Mouse (Mus musculus): Measurements from ENCODE around the gene Sorcs2. TPM values are rescaled to one million over a fixed set of nuclear protein-coding genes. Genes with fewer than 3 reads are reported as not detected.

Gene Sorcs2
- total and polyA plus RNA-seq, 3 experiments, result 0.42 to 1.6 (median 0.46) TPM

GRCm38 (mm10) chr5:36313353-36314079 is 84.4 kb downstream of the Sorcs2 start:
- no peak for DNase-seq (ENCODE audit: extremely low read depth)
- dilution Hi-C loops (cut with MboI; ENCODE audit: extremely low pct_ligation_motif_present, extremely low pct_unique_long_range_greater_than_20kb, low sequenced_read_pairs) (no loop called here), in situ Hi-C loops (cut with MboI; ENCODE audit: low pct_ligation_motif_present, low pct_unique_long_range_greater_than_20kb, low sequenced_read_pairs) (no loop called here)
- no peaks in the 10 kb centered on the region for H3K9me3 ChIP-seq (replicated peaks; ENCODE audit: low read length)
- H3K4me3 ChIP-seq (replicated peaks in 1 of 3; ENCODE audit: low read depth in 2 of 3, low read length in 2 of 3, poor library complexity in 1 of 3), result no peak overlapping the region
- no peak overlapping the region for H3K4me2 ChIP-seq (ENCODE audit: insufficient read depth, low read depth, poor library complexity, severe bottlenecking)
- H3K79me2 ChIP-seq (replicated peaks; ENCODE audit: control insufficient read depth, extremely low read depth, insufficient read depth, poor library complexity, severe bottlenecking), result no peaks in the 10 kb centered on the region
- no peak for TF ChIP-seq ZNF384 (IDR thresholded peaks at IDR 0.05; ENCODE audit: low read depth, low read length)
- TF ChIP-seq HCFC1 (IDR thresholded peaks at IDR 0.05; ENCODE audit: low read depth, low read length), result no peak
- no peak for TF ChIP-seq E2F4 (IDR thresholded peaks at IDR 0.05; ENCODE audit: insufficient replicate concordance, low read depth, low read length)
- TF ChIP-seq MXI1 (IDR thresholded peaks at IDR 0.05; ENCODE audit: low read depth, low read length), result no peak
- no peak for TF ChIP-seq EP300 (IDR thresholded peaks at IDR 0.05; ENCODE audit: low read length)
- TF ChIP-seq RAD21 (IDR thresholded peaks at IDR 0.05; ENCODE audit: low read depth, low read length), result no peak
- TF ChIP-seq USF1 (IDR thresholded peaks at IDR 0.05; ENCODE audit: low read depth, low read length), result no peak
- TF ChIP-seq MYC (IDR thresholded peaks at IDR 0.05; ENCODE audit: low read depth, low read length), result no peak
- H3K4me1 ChIP-seq (ENCODE audit: control insufficient read depth in 1 of 2, insufficient read depth in 2 of 2), result peaks cover 6 to 17% of the 10 kb centered on the region in 2 experiments
- no peak overlapping the region for H3K27ac ChIP-seq (ENCODE audit: insufficient read depth, low read depth)
- no peak overlapping the region for H3K9ac ChIP-seq (ENCODE audit: insufficient read depth, low read depth)
- H3K36me3 ChIP-seq (replicated peaks in 1 of 2; ENCODE audit: control insufficient read depth in 1 of 2, insufficient read depth in 1 of 2, low read length in 1 of 2), result no peaks in the 10 kb centered on the region
- peaks cover 83% of the 10 kb centered on the region for H3K27me3 ChIP-seq (replicated peaks)

DNA sequence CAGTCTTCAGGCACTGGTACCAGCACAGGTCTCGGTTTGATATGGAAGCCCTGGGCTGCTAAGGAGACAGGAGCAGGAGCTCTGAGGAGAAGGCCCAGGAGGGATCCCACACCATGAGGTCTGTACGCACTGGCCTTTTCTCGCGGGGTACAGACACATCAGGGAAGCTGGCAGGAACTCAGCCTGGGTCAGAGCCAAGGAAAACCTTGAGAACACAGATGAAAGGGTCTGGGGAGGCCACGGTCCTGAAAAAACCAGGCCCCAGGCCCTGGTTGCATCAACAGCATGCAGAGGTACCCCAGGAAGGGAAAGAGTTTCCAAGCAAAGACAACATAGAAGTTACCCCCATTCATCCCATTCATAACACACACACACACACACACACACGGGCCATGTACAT is 85.0 kb downstream of the Sorcs2 start:
- no peaks in the 10 kb centered on the region for H3K79me2 ChIP-seq (replicated peaks; ENCODE audit: control insufficient read depth, extremely low read depth, insufficient read depth, poor library complexity, severe bottlenecking)
- no peak overlapping the region for H3K27ac ChIP-seq (ENCODE audit: insufficient read depth, low read depth)
- dilution Hi-C loops (cut with MboI; ENCODE audit: extremely low pct_ligation_motif_present, extremely low pct_unique_long_range_greater_than_20kb, low sequenced_read_pairs) (no loop called here), in situ Hi-C loops (cut with MboI; ENCODE audit: low pct_ligation_motif_present, low pct_unique_long_range_greater_than_20kb, low sequenced_read_pairs) (no loop called here)
- TF ChIP-seq POLR2A (IDR thresholded peaks at IDR 0.05; ENCODE audit: low read depth, low read length) (no peak), USF1 (IDR thresholded peaks at IDR 0.05; ENCODE audit: low read depth, low read length) (no peak), ZNF384 (IDR thresholded peaks at IDR 0.05; ENCODE audit: low read depth, low read length) (no peak), RCOR1 (conservative IDR thresholded peaks at IDR 0.05; ENCODE audit: low read depth, low read length) (no peak), ZC3H11A (IDR thresholded peaks at IDR 0.05; ENCODE audit: low read depth, low read length) (no peak), CHD2 (IDR thresholded peaks at IDR 0.05; ENCODE audit: low read length) (no peak), KAT2A (IDR thresholded peaks at IDR 0.05; ENCODE audit: insufficient replicate concordance, low read length) (no peak), ZMIZ1 (IDR thresholded peaks at IDR 0.05; ENCODE audit: low read depth, low read length) (no peak), NELFE (IDR thresholded peaks at IDR 0.05; ENCODE audit: low read depth, low read length) (no peak), MYC (IDR thresholded peaks at IDR 0.05; ENCODE audit: low read depth, low read length) (no peak), UBTF (IDR thresholded peaks at IDR 0.05; ENCODE audit: low read depth, low read length) (no peak), JUN (IDR thresholded peaks at IDR 0.05; ENCODE audit: insufficient read depth, low read depth, low read length) (no peak), EP300 (IDR thresholded peaks at IDR 0.05; ENCODE audit: low read length) (no peak), JUND (conservative IDR thresholded peaks at IDR 0.05; ENCODE audit: low read depth, low read length) (no peak)
- H3K9ac ChIP-seq (ENCODE audit: insufficient read depth, low read depth), result no peak overlapping the region
- H3K36me3 ChIP-seq (replicated peaks in 1 of 2; ENCODE audit: control insufficient read depth in 1 of 2, insufficient read depth in 1 of 2, low read length in 1 of 2), result no peaks in the 10 kb centered on the region
- H3K4me2 ChIP-seq (ENCODE audit: insufficient read depth, low read depth, poor library complexity, severe bottlenecking), result no peak overlapping the region
- no peak for DNase-seq (ENCODE audit: extremely low read depth)
- H3K4me3 ChIP-seq (replicated peaks in 1 of 3; ENCODE audit: low read depth in 2 of 3, low read length in 2 of 3, poor library complexity in 1 of 3), result no peak overlapping the region
- peaks cover 5 to 12% of the 10 kb centered on the region in 2 experiments for H3K4me1 ChIP-seq (ENCODE audit: control insufficient read depth in 1 of 2, insufficient read depth in 2 of 2)
- H3K9me3 ChIP-seq (replicated peaks; ENCODE audit: low read length), result no peaks in the 10 kb centered on the region
- H3K27me3 ChIP-seq (replicated peaks), result peaks cover 86% of the 10 kb centered on the region

Measured in CH12.LX (cell line).